8 mouse cellular contexts compared by ENCODE assay signal in genomic region chr17:12940151-12940805, GRCm38 (mm10). TPM values are rescaled to one million over a fixed set of nuclear protein-coding genes. Genes with fewer than 3 reads are reported as not detected.
DNase-seq lines count a peak whose midpoint lies in the region; ATAC-seq lines count a peak whose summit lies in the region.

Gene Acat3 (minus strand): TSS chr17:12940600.

- H3K4me3 ChIP-seq in heart, embryonic 12.5 days: peak within 1 kb of the TSS; percentile 42
- H3K4me3 ChIP-seq in forebrain, embryonic 14.5 days (ENCODE audit: low read depth, low read length): peak within 1 kb of the TSS; percentile 14; the same call in 1 of the 2 replicates
- peak within 1 kb of the TSS; percentile 15; the same call in 1 of the 2 replicates for H3K4me3 ChIP-seq in midbrain, embryonic 15.5 days

- no peak for DNase-seq in heart, postnatal 10 days
- peak; percentile 70 for DNase-seq in cerebellum, adult 11-12 months
- no peak for DNase-seq in forebrain, embryonic 14.5 days (ENCODE audit: low spot score)
- DNase-seq in kidney, postnatal 10 days: peak; percentile 36
- no peak for DNase-seq in urinary bladder, adult 18-20 months (ENCODE audit: low spot score in 2 of 2)
- DNase-seq in spleen, postnatal 36 days (ENCODE audit: low spot score in 2 of 2): no peak

- H3K9ac ChIP-seq in heart, embryonic 12.5 days: peak within 1 kb of the TSS; percentile 65
- H3K9ac ChIP-seq in forebrain, embryonic 14.5 days (ENCODE audit: low read length): no peak within 1 kb of the TSS
- H3K9ac ChIP-seq in midbrain, embryonic 15.5 days: no peak within 1 kb of the TSS

- H3K4me2 ChIP-seq in heart, embryonic 12.5 days: peak within 1 kb of the TSS; percentile 84
- peak within 1 kb of the TSS; percentile 43 for H3K4me2 ChIP-seq in forebrain, embryonic 14.5 days (ENCODE audit: low read length)
- H3K4me2 ChIP-seq in midbrain, embryonic 15.5 days: peak within 1 kb of the TSS; percentile 44

- ATAC-seq in heart, embryonic 12.5 days (ENCODE audit: insufficient number of reproducible peaks, low FRiP score): peak; percentile 67
- peak; percentile 65 for ATAC-seq in forebrain, embryonic 14.5 days
- peak; percentile 35 for ATAC-seq in midbrain, embryonic 15.5 days (replicated peaks)

- no peaks in the 10 kb centered on the region for H3K9me3 ChIP-seq in heart, embryonic 12.5 days (replicated peaks)
- no peaks in the 10 kb centered on the region for H3K9me3 ChIP-seq in forebrain, embryonic 14.5 days (replicated peaks; ENCODE audit: control insufficient read depth, low read length)
- no peaks in the 10 kb centered on the region for H3K9me3 ChIP-seq in midbrain, embryonic 15.5 days

- peaks cover 25% of the 10 kb centered on the region for H3K36me3 ChIP-seq in heart, embryonic 12.5 days
- H3K36me3 ChIP-seq in forebrain, embryonic 14.5 days (ENCODE audit: control insufficient read depth, insufficient read depth, low read length): peaks cover 31% of the 10 kb centered on the region
- H3K36me3 ChIP-seq in midbrain, embryonic 15.5 days (replicated peaks): peaks cover 27% of the 10 kb centered on the region; the same call in 1 of the 2 replicates

- 15% methylated on average over 25 of the region's 27 CpGs for whole genome bisulfite sequencing in heart, embryonic 12.5 days
- WGBS in forebrain, embryonic 14.5 days: 14% methylated on average over 27 of the region's 27 CpGs
- 12% methylated on average over 27 of the region's 27 CpGs for WGBS in midbrain, embryonic 15.5 days

- intact Hi-C loops in heart, postnatal 10 days (cut with DNase I): no loop called here

- no peaks in the 10 kb centered on the region; the same call in 1 of the 2 replicates for H3K27me3 ChIP-seq in heart, embryonic 12.5 days (replicated peaks)
- no peaks in the 10 kb centered on the region for H3K27me3 ChIP-seq in forebrain, embryonic 14.5 days (replicated peaks; ENCODE audit: control insufficient read depth, insufficient read depth, low read length)
- H3K27me3 ChIP-seq in midbrain, embryonic 15.5 days (replicated peaks): no peaks in the 10 kb centered on the region

- H3K4me1 ChIP-seq in heart, embryonic 12.5 days (replicated peaks): peaks cover 11% of the 10 kb centered on the region
- peaks cover 2% of the 10 kb centered on the region; the same call in 1 of the 2 replicates for H3K4me1 ChIP-seq in forebrain, embryonic 14.5 days (ENCODE audit: control insufficient read depth, insufficient read depth, low read length)
- peaks cover 4% of the 10 kb centered on the region; the same call in 1 of the 2 replicates for H3K4me1 ChIP-seq in midbrain, embryonic 15.5 days

- H3K27ac ChIP-seq in heart, embryonic 12.5 days (ENCODE audit: poor library complexity, severe bottlenecking): no peak within 1 kb of the TSS
- no peak within 1 kb of the TSS for H3K27ac ChIP-seq in forebrain, embryonic 14.5 days (ENCODE audit: low read depth, low read length)
- H3K27ac ChIP-seq in midbrain, embryonic 15.5 days: no peak within 1 kb of the TSS

RNA-seq across cellular contexts. Expression of gene Acat3, which starts in this region (rescaled TPM):
- 0.57 and 0.61 TPM in 2 replicates for polyA plus RNA-seq in heart, embryonic 12.5 days (2016; fragmentation: Nextera tagmentation; extraction: Ambion mirVana)
- total RNA-seq in heart, postnatal 10 days (2021): not detected
- 0.33 and 0.82 TPM in 2 replicates for polyA plus RNA-seq in forebrain, embryonic 14.5 days (2014; fragmentation: Nextera tagmentation; extraction: Ambion mirVana)
- 1.2 and 1.9 TPM in 2 replicates for polyA plus RNA-seq in midbrain, embryonic 15.5 days (2015; fragmentation: Nextera tagmentation; extraction: Ambion mirVana)

Comparison
In these comparisons a context has a peak if more than half of its experiments do, and no peak if none do; other contexts are left out.
1. Peak in ATAC-seq, H3K4me3 ChIP-seq, H3K9ac ChIP-seq and H3K4me2 ChIP-seq in heart, embryonic 12.5 days; RNA of the gene not detected or under 1 TPM.
2. Peak in ATAC-seq, H3K4me3 ChIP-seq and H3K4me2 ChIP-seq in forebrain, embryonic 14.5 days; RNA of the gene not detected or under 1 TPM.
3. DNase-seq: peak in cerebellum, adult 11-12 months (single experiment) and kidney, postnatal 10 days (single experiment); none in heart, postnatal 10 days (0 of 2), forebrain, embryonic 14.5 days (single experiment), urinary bladder, adult 18-20 months (0 of 2) and spleen, postnatal 36 days (0 of 2).
4. Peak in every context shown above with its lines, with median percentiles within 50 percentile points of each other: ATAC-seq, H3K4me2 ChIP-seq and H3K4me3 ChIP-seq.